Comparison of ENCODE assay signal across 8 mouse cellular contexts in the genomic region with DNA sequence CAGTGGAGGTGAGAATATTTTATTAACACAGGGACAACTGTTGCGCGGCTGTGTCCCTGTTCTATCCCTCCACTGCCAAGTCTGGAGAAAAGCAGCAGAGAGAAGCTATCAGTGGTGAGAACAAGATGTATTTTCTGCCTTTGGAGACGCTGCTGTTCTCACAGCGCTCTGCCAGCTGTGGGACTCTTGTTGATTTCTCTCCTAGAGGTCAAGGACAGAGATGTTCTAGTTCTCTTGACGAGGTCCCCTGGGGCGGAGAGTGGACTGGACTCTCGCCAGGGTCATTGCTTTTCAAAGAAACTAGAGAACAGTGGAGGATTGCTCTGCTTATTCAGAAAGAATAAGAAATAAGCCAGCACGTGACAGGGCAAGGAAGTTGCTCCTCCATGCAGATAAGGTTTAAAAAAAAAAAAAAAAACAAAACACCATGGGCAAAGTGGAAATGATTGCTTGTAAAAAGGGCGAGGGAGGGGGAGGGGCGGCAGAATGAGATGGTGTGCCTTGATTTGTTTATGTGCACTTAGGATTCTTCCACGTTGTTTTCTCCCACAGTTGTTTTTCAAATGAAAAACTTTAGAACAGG. TPM values are rescaled to one million over a fixed set of nuclear protein-coding genes. Genes with fewer than 3 reads are reported as not detected.
A peak's percentile ranks its signal among the peaks of the same experiment; 100 is the strongest.
DNase-seq lines count a peak whose midpoint lies in the region; ATAC-seq lines count a peak whose summit lies in the region.

No protein-coding gene starts in this region.

- ATAC-seq in frontal cortex, adult (ENCODE audit: low TSS enrichment), result peak; percentile 51; the same call in 1 of the 2 replicates
- no peak for ATAC-seq in CD4-positive, CD25-positive, alpha-beta regulatory T cell, adult 4 months

- DNase-seq in frontal cortex, postnatal 10 days (ENCODE audit: low spot score in 2 of 2), result no peak
- DNase-seq in ZHBTc4 (ENCODE audit: low read depth, low spot score), result peak; percentile 22
- peak; percentile 77 to 87 for DNase-seq in gastrocnemius, postnatal 36 days
- DNase-seq in kidney, adult 8-10 months, result peak; percentile 91 to 92
- DNase-seq in lung, postnatal 36 days, result peak; percentile 88
- DNase-seq in thymus, postnatal 14 days, result no peak

- intact Hi-C loops in gastrocnemius, postnatal 36 days (cut with DNase I), result no loop called here

RNA-seq across cellular contexts. Expression of a gene that starts 10.5 kb away (rescaled TPM):
- total RNA-seq in gastrocnemius, postnatal 36 days (2021), result 100 to 1,000 TPM; 168 to 202 TPM
- polyA plus RNA-seq in CD4-positive, CD25-positive, alpha-beta regulatory T cell, adult 4 months (2017; shearing (Covaris generic)), result 1 to 10 TPM; 1.7 to 2.4 TPM

Comparison
In these comparisons a context has a peak if more than half of its experiments do, and no peak if none do; other contexts are left out.
1. DNase-seq: peak in ZHBTc4 (single experiment), gastrocnemius, postnatal 36 days (2 of 2), kidney, adult 8-10 months (2 of 2) and lung, postnatal 36 days (single experiment); none in frontal cortex, postnatal 10 days (0 of 2) and thymus, postnatal 14 days (single experiment).